Mouse (Mus musculus) erythroblast, embryonic 14.5 days (primary cell): Measurements from ENCODE around the gene Bzw2.

Experiments used
- GATA1 ChIP-seq: IDR thresholded peaks from 2 replicates; pipeline ENCODE4 v1.6.1; 2012; ENCODE audit warnings: low read length, inconsistent platforms, mixed read lengths
- TAL1 ChIP-seq: IDR thresholded peaks from 3 replicates; pipeline ENCODE4 v1.6.1; 2012; ENCODE audit warnings: low read length, inconsistent platforms, mixed read lengths

DNA sequence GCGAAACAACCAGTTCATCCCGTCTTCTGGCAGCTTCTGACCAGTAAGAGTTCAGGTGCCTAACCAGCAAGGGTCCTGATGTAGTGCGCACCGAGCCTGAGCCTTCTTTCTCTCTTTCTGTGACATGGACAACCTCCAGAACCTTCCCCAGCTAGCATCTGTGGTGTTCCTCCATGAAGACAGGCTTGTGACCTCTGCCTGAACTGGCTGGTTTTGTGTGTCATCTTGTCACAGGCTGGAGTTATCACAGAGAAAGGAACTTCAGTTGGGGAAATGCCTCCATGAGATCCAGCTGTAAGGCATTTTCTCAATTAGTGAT lies 54.3 kb downstream of the Bzw2 start:
- no peak for TF ChIP-seq GATA1
- no peak for TF ChIP-seq TAL1
